Mouse (Mus musculus) embryonic facial prominence, embryonic 14.5 days (tissue): Measurements from ENCODE around the gene Spcs1. TPM values are rescaled to one million over a fixed set of nuclear protein-coding genes. Genes with fewer than 3 reads are reported as not detected.

Source experiments
- ATAC-seq: fragments of 200-750 bp; cut with Nextera tagmentation; 2 replicates; pipeline ENCODE4 v1.8.0; 2017; ENCODE audit warnings: low read depth, moderate number of reproducible peaks, moderate TSS enrichment
- DNase-seq: peaks from one replicate; pipeline ENCODE4 v3.0.0-alpha.2; 2015; ENCODE audit warnings: low spot score
- H3K27ac ChIP-seq: fragments of 300-500 bp; sonication (generic); replicated peaks from 2 replicates; pipeline ENCODE4 v1.5.1; 2014; ENCODE audit warnings: low read depth, mild to moderate bottlenecking, low read length, moderate library complexity
- H3K27me3 ChIP-seq: fragments of 300-500 bp; sonication (generic); replicated peaks from 2 replicates; pipeline ENCODE4 v1.6.1; 2014; ENCODE audit warnings: low read length; ENCODE audit not compliant: control insufficient read depth, insufficient read depth
- H3K36me3 ChIP-seq: fragments of 300-500 bp; sonication (generic); 2 replicates; pipeline ENCODE4 v1.6.1; 2014; ENCODE audit warnings: low read length, mixed read lengths; ENCODE audit not compliant: control insufficient read depth, insufficient read depth
- H3K4me1 ChIP-seq: fragments of 300-500 bp; sonication (generic); 2 replicates; pipeline ENCODE4 v1.6.1; 2014; ENCODE audit warnings: antibody characterized with exemption, low read length; ENCODE audit not compliant: control insufficient read depth, insufficient read depth
- H3K4me2 ChIP-seq: fragments of 300-500 bp; sonication (generic); 2 replicates; pipeline ENCODE4 v1.6.1; 2014; ENCODE audit warnings: low read depth, mild to moderate bottlenecking, low read length, moderate library complexity, mixed read lengths
- H3K4me3 ChIP-seq: fragments of 300-500 bp; sonication (generic); 2 replicates; pipeline ENCODE4 v1.5.1; 2014; ENCODE audit warnings: low read depth, mild to moderate bottlenecking, low read length
- H3K9ac ChIP-seq: fragments of 300-500 bp; sonication (generic); 2 replicates; pipeline ENCODE4 v1.6.1; 2014; ENCODE audit warnings: low read depth, mild to moderate bottlenecking, low read length, moderate library complexity, mixed read lengths
- H3K9me3 ChIP-seq: fragments of 300-500 bp; sonication (generic); 2 replicates; pipeline ENCODE4 v1.6.1; 2016; ENCODE audit warnings: low read length; ENCODE audit not compliant: control insufficient read depth
- WGBS: fragments of 180-500 bp; shearing (Covaris S2); extraction: QIAGEN DNeasy Blood & Tissue Kit; methylation state at CpG from one replicate; pipeline ENCODE4 v1.1.7; 2014; 5-methylcytosine and 5-hydroxymethylcytosine counted together
- polyA plus RNA-seq: library from polyadenylated mRNA; unstranded; fragments of >200 nt; fragmentation: Nextera tagmentation; extraction: Ambion mirVana; gene quantifications from 2 replicates; pipeline ENCODE4 v1.2.1, GENCODE M21; 2014

The Spcs1 gene
- polyA plus RNA-seq, 1 experiment from 2014 or later: 472 TPM

DNA sequence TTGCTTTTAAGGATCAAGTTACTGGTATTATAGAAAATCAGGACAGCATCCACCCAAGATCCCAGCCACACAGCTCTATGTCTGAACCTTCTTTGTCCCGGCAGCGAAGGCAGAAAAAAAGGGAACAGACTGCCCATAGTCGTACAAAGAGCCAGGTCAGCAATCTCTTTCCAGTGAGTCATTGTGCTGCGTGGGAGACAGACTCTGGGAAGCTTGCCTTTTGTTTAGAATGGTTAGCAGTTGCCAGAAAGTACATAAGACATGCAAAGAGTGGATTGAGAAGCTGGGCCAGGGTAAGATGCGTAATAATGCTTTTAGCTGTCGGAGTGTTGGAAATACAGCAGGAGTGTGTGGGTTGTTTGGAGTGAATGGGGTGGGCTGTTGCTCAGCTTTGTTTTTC is 27.3 kb downstream of the Spcs1 start:
- no peaks in the 10 kb centered on the region for H3K27me3 ChIP-seq
- WGBS: 77% methylated on average over 6 of the region's 6 CpGs
- peaks cover 42% of the 10 kb centered on the region for H3K36me3 ChIP-seq
- no peak overlapping the region for H3K27ac ChIP-seq
- H3K9me3 ChIP-seq: no peaks in the 10 kb centered on the region
- H3K9ac ChIP-seq: no peak overlapping the region
- DNase-seq (peak; percentile 7), ATAC-seq (no peak)
- no peaks in the 10 kb centered on the region for H3K4me1 ChIP-seq
- no peak overlapping the region for H3K4me2 ChIP-seq
- no peak overlapping the region for H3K4me3 ChIP-seq

DNA sequence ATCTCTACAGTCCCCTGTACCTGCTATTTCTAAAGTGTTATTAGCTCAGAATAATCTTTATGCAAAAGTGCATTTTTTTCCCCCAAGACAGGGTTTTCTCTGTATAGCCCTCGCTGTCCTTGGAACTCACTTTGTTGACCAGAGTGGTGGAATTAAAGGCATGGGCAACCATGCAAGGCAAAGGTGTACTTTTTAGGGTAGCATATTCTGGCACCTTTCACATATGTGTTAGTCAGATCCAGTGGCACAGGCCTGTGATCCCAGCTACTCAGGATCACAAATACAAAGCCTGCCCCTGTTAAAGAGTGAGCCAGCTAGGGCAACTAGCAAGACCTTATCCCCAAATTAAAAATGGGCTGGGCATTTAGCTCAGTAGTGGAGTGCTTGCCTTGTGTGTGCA is 41.1 kb downstream of the Spcs1 start:
- Histone ChIP-seq H3K4me1 (no peaks in the 10 kb centered on the region), H3K4me2 (no peak overlapping the region), H3K27me3 (no peaks in the 10 kb centered on the region), H3K4me3 (no peak overlapping the region), H3K36me3 (peaks cover 20% of the 10 kb centered on the region; the same call in 1 of the 2 replicates), H3K27ac (no peak overlapping the region), H3K9ac (no peak overlapping the region), H3K9me3 (no peaks in the 10 kb centered on the region)
- ATAC-seq (no peak), DNase-seq (no peak)
- 100% methylated on average over 1 of the region's 1 CpGs for WGBS

- Histone ChIP-seq H3K9me3 (no peaks in the 10 kb centered on the region), H3K27me3 (no peaks in the 10 kb centered on the region), H3K4me3 (no peak overlapping the region), H3K4me2 (no peak overlapping the region), H3K27ac (no peak overlapping the region), H3K36me3 (peaks cover 15% of the 10 kb centered on the region), H3K4me1 (no peaks in the 10 kb centered on the region), H3K9ac (no peak overlapping the region)
- DNase-seq (no peak), ATAC-seq (no peak)
- WGBS: 97% methylated on average over 4 of the region's 4 CpGs
These were observed 42.4 kb downstream of the Spcs1 start for GRCm38 (mm10) chr14:30959031-30959430.

DNA sequence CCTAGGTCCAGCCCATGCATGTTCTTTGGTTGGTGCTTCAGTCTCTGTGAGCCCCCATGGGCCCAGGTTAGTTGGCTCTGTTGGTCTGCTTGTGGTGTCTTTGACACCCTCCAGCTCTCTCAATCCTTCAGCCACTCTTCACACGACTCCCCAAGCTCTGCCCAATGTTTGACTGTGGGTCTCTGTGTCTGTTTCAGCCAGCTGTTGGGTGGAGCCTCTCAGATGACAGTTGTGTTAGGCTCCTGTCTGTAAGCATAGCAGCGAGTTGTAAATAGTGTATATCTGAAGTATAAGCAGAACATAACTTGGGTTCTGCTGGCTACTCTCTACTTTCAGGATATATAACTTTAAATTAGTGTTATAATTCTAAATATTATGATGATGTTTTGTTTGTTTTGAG is 43.0 kb downstream of the Spcs1 start:
- no peaks in the 10 kb centered on the region for H3K27me3 ChIP-seq
- no peak overlapping the region for H3K4me2 ChIP-seq
- DNase-seq (no peak), ATAC-seq (no peak)
- no peaks in the 10 kb centered on the region for H3K9me3 ChIP-seq
- H3K4me3 ChIP-seq: no peak overlapping the region
- H3K4me1 ChIP-seq: no peaks in the 10 kb centered on the region
- H3K27ac ChIP-seq: no peak overlapping the region
- WGBS: 86% methylated on average over 2 of the region's 2 CpGs
- H3K36me3 ChIP-seq: peaks cover 20% of the 10 kb centered on the region
- no peak overlapping the region for H3K9ac ChIP-seq

- H3K9me3 ChIP-seq: no peaks in the 10 kb centered on the region
- WGBS: under 1% methylated on average over 46 of the region's 57 CpGs
- peak within 1 kb of the TSS; percentile 73 for H3K4me3 ChIP-seq
- peak within 1 kb of the TSS; percentile 80; the same call in 1 of the 2 replicates for H3K27ac ChIP-seq
- peak within 1 kb of the TSS; percentile 69 for H3K4me2 ChIP-seq
- H3K36me3 ChIP-seq: peaks cover 8% of the 10 kb centered on the region; the same call in 1 of the 2 replicates
- peak within 1 kb of the TSS; percentile 82 for H3K9ac ChIP-seq
- ATAC-seq (peak; percentile 100), DNase-seq (peak; percentile 99)
- H3K4me1 ChIP-seq: peaks cover 4% of the 10 kb centered on the region; the same call in 1 of the 2 replicates
- no peaks in the 10 kb centered on the region for H3K27me3 ChIP-seq
These were observed 50.2 kb downstream of the Spcs1 start, which contains the start of gene Nek4 for GRCm38 (mm10) chr14:30951154-30951825. Gene Nek4 (plus strand): TSS chr14:30951377.

GRCm38 (mm10) chr14:30949986-30950385 is 51.5 kb downstream of the Spcs1 start:
- 93% methylated on average over 10 of the region's 10 CpGs for WGBS
- Histone ChIP-seq H3K36me3 (peaks cover 8% of the 10 kb centered on the region; the same call in 1 of the 2 replicates), H3K9ac (no peak overlapping the region), H3K27ac (no peak overlapping the region), H3K4me3 (no peak overlapping the region), H3K9me3 (no peaks in the 10 kb centered on the region), H3K4me2 (no peak overlapping the region), H3K4me1 (peaks cover 4% of the 10 kb centered on the region; the same call in 1 of the 2 replicates), H3K27me3 (no peaks in the 10 kb centered on the region)
- DNase-seq (no peak), ATAC-seq (no peak)

Other genes starting within 250 kb of the Spcs1 start
- 28.2 and 28.3 TPM in 2 replicates for gene Tmem110, start 176.1 kb downstream of the Spcs1 start, polyA plus RNA-seq
- 37.2 and 43.6 TPM in 2 replicates for gene Mustn1, start 122.5 kb downstream of the Spcs1 start, polyA plus RNA-seq
- 0.10 TPM in 1 of 2 replicates, not detected in the other for gene Itih4, start 115.2 kb downstream of the Spcs1 start, polyA plus RNA-seq
- 0.33 and 0.39 TPM in 2 replicates for gene Itih3, start 77.9 kb downstream of the Spcs1 start, polyA plus RNA-seq
- not detected in 2 replicates for gene Itih1, start 58.4 kb downstream of the Spcs1 start, polyA plus RNA-seq
- 9.8 and 9.9 TPM in 2 replicates for gene Nek4, start 50.3 kb downstream of the Spcs1 start, polyA plus RNA-seq
- 74.2 and 76.1 TPM in 2 replicates for gene Glt8d1, start 272 bp downstream of the Spcs1 start, polyA plus RNA-seq
- gene Pbrm1, start 17.5 kb upstream of the Spcs1 start, polyA plus RNA-seq: 84.6 and 96.5 TPM in 2 replicates
- gene Gnl3, start 17.5 kb upstream of the Spcs1 start, polyA plus RNA-seq: 107 and 109 TPM in 2 replicates
- 62.3 and 64.8 TPM in 2 replicates for gene Smim4, start 127.3 kb upstream of the Spcs1 start, polyA plus RNA-seq
- gene Nt5dc2, start 129.4 kb upstream of the Spcs1 start, polyA plus RNA-seq: 362 and 371 TPM in 2 replicates
- gene Stab1, start 167.0 kb upstream of the Spcs1 start, polyA plus RNA-seq: 69.4 and 76.1 TPM in 2 replicates
- gene Tnnc1, start 206.6 kb upstream of the Spcs1 start, polyA plus RNA-seq: 546 and 580 TPM in 2 replicates
- 296 and 339 TPM in 2 replicates for gene Nisch, start 215.3 kb upstream of the Spcs1 start, polyA plus RNA-seq
- gene Sema3g, start 216.2 kb upstream of the Spcs1 start, polyA plus RNA-seq: 0.51 and 0.54 TPM in 2 replicates
- 10.0 and 12.8 TPM in 2 replicates for gene Phf7, start 249.6 kb upstream of the Spcs1 start, polyA plus RNA-seq
- gene Bap1, start 249.8 kb upstream of the Spcs1 start, polyA plus RNA-seq: 60.7 and 69.6 TPM in 2 replicates